Mouse (Mus musculus) ES-E14 (cell line): ENCODE measurements around the gene Parp11.

ENCODE experiments used
- MAFK ChIP-seq: IDR thresholded peaks from 2 replicates; pipeline ENCODE4 v1.6.1; 2014; ENCODE audit warnings: mild to moderate bottlenecking, low read depth, low read length, inconsistent platforms; ENCODE audit not compliant: insufficient read depth
- ZNF384 ChIP-seq: IDR thresholded peaks from 2 replicates; pipeline ENCODE4 v1.6.1; 2012; ENCODE audit warnings: low read depth, low read length, inconsistent platforms

GRCm38 (mm10) chr6:127521176-127521575, 74.5 kb downstream of the Parp11 start:
- TF ChIP-seq MAFK (no peak), ZNF384 (no peak)
